Mouse (Mus musculus): ENCODE measurements around the gene Vmn1r237.

The Vmn1r237 gene

DNA sequence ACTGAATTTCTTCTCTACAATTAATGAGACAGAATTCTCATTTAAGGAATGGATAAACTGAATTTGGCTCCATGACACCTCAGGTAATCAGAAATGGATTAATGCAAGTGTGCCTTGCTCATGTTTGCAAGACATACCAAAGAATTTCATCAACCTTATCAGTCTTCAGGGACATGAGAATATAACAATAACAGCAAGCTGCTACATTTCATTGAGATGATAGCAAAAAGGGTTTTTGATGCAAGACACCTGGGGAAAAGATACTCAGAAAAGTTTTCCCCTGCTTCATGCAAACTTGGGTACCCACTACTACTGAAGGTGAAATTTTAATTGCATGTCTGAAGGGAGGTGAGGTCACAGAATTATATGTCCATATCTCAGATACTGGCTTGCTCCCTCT lies at the start of gene Vmn1r237:
Gene Vmn1r237 (plus strand): TSS at position 301 of the 400 bp plus-strand sequence.
- no peak for DNase-seq

DNA sequence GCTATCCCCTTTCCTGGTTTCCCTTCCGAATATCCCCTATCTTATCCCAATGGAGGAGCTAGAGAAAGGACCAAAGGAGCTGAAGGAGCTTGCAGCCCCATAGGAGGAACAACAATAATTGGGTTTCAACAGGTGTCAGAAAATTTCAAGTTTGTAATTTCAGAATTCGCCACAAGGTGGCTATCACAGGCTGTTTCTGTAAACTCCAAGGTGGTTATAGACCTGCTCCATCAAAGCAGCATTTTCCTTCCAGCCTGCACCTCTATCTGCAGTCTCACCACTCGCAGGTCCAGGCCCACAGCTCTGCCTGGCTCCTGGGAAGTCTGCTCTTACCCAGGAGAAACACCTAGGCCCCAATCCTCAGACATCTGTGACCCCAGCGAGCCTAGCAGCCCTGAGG lies 39.6 kb upstream of the Vmn1r237 start:
- DNase-seq: peak; percentile 67

- DNase-seq: no peak
Measured at GRCm38 (mm10) chr17:21282642-21283041, 29.0 kb upstream of the Vmn1r237 start, which contains the start of gene Vmn1r236. Gene Vmn1r236 (plus strand): TSS chr17:21282942.

- no peak for DNase-seq
Measured at GRCm38 (mm10) chr17:21284395-21284794, 27.3 kb upstream of the Vmn1r237 start.

DNA sequence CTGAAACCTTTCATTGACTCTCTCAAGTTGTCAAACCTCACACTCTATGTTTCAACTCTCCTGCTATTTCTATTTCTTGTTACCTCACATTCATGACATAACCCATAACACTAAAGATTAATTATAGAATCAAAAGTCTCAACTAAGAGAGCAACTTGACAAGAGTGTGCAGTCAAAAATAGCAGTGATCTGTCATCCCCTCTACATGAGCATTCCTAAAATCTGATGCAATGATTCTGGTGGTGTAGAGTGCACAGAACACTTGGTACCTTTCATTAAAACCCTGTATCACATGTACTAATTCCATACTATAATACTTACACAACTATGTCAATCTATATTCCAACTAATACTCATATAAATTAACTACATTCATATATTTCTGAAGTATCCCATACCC lies 22.0 kb upstream of the Vmn1r237 start:
- DNase-seq: no peak
